Mouse (Mus musculus) brain, adult 2 months (tissue): ENCODE measurements at regions not wholly inside any gene's neighbourhood (a gene's known extent, or its start where the extent isn't known, plus 50 kb on each side); places are given as distances from the start of the nearest gene placed in this dataset.

Source experiments
- DNase-seq: peaks from one replicate; pipeline ENCODE4 v3.0.0; 2011; ENCODE audit warnings: low read depth, low spot score

DNA sequence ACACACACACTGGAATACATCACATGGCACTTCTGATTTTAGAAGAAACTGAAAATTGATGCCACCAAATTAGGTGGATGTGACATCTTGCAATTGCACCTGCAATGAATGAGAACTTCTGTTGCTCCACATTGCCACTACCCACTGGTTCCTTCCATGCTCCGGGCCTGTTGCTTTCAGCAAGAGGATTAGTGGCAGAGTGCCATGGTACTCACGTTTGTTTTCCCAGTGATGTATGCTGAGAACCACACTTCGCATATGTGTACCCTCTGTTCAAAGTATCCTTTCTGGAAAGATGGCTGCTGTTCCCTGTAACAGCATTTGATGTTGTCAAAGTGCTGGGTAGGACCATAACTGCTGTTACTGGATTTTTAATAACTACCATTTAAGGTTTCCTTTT, 351.6 kb downstream of the AI429214 start:
- peak; percentile 23 for DNase-seq

DNA sequence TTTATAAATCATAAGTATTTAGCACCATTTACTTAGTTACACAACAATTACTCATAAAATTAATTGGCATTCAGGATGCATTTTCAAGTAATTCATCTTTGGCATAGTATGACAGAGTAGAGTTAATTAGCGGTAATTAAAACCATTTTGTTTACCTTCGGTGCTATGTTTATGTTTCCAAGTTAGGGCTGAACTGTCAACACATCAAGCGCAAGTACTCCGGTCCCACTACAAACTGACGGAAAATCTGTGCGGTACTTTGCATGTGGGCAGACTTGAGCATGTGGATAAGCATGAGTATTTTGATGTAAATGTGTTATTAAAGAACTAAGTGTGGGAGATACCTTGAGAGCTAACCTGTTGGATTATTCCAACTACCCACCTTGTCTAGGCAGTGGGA, 353.7 kb downstream of the AI429214 start:
- no peak for DNase-seq
